In genomic region chr19:25105682-25106081, GRCm38 (mm10) we compare ENCODE assay signal across 16 mouse cellular contexts.
"Had no signal": no experiment of that assay in that cellular context is flagged by ENCODE, and none has a peak within 500 bp of the region (broad histone marks: within the 10 kb centered on the region; RNA-seq: fewer than 3 reads in every experiment).

No protein-coding gene starts in this region.

- H3K27ac ChIP-seq: lung, embryonic 15.5 days; macrophage; midbrain, embryonic 13.5 days; midbrain, embryonic 15.5 days; neural tube, embryonic 12.5 days; stomach, embryonic 15.5 days; stomach, postnatal 0 days had no signal

- H3K27me3 ChIP-seq: lung, embryonic 15.5 days; megakaryocyte, embryonic 14.5 days; midbrain, embryonic 15.5 days; neural tube, embryonic 12.5 days; stomach, embryonic 15.5 days had no signal

- H3K4me3 ChIP-seq: lung, embryonic 15.5 days; megakaryocyte, embryonic 14.5 days; midbrain, embryonic 13.5 days; midbrain, embryonic 15.5 days; neural tube, embryonic 12.5 days; stomach, embryonic 15.5 days had no signal

- H3K4me1 ChIP-seq: lung, embryonic 15.5 days; midbrain, embryonic 13.5 days; midbrain, embryonic 15.5 days; neural tube, embryonic 12.5 days; stomach, embryonic 15.5 days had no signal

- ATAC-seq: midbrain, embryonic 13.5 days; midbrain, embryonic 15.5 days had no signal

- H3K4me2 ChIP-seq: lung, embryonic 15.5 days; midbrain, embryonic 11.5 days; midbrain, embryonic 13.5 days; midbrain, embryonic 15.5 days; neural tube, embryonic 12.5 days; stomach, embryonic 15.5 days had no signal

- DNase-seq: lung, adult 2 months; lung, postnatal 14 days; lung, postnatal 36 days; right cerebral cortex, postnatal 14 days; thymus, adult 2 months; thymus, postnatal 25 days; thymus, postnatal 4 days had no signal

- H3K36me3 ChIP-seq: lung, embryonic 15.5 days; midbrain, embryonic 13.5 days; midbrain, embryonic 15.5 days; neural tube, embryonic 12.5 days; stomach, embryonic 15.5 days had no signal

- H3K9me3 ChIP-seq: lung, embryonic 15.5 days; midbrain, embryonic 13.5 days; midbrain, embryonic 15.5 days; neural tube, embryonic 12.5 days; stomach, embryonic 15.5 days had no signal

- H3K9ac ChIP-seq: lung, embryonic 15.5 days; midbrain, embryonic 13.5 days; midbrain, embryonic 15.5 days; neural tube, embryonic 12.5 days; stomach, embryonic 15.5 days had no signal
